Mouse (Mus musculus) MEL (cell line): ENCODE results near the gene Cdyl. TPM values are rescaled to one million over a fixed set of nuclear protein-coding genes. Genes with fewer than 3 reads are reported as not detected.

ENCODE experiments used
- DNase-seq: peaks from one replicate; pipeline ENCODE4 v3.0.0; 2011; ENCODE audit warnings: low read depth, low spot score
- H3K27ac ChIP-seq: 2 replicates; pipeline ENCODE4 v1.5.1; 2012; ENCODE audit warnings: low read depth, mild to moderate bottlenecking, control low read depth, low read length, moderate library complexity; ENCODE audit not compliant: control insufficient read depth
- H3K27me3 ChIP-seq, 2 experiments: fragments of 150-350 bp in 1 of 2; sonication (generic) in 1 of 2; 2 replicates each; pipeline ENCODE4 v1.6.1; 2012; ENCODE audit warnings: low read length in 2 of 2, mild to moderate bottlenecking in 2 of 2, improper control_type of control experiment in 1 of 2, moderate library complexity in 1 of 2; ENCODE audit not compliant: insufficient read depth in 2 of 2, control insufficient read depth in 1 of 2
- H3K36me3 ChIP-seq, 2 experiments: 2 replicates each; pipeline ENCODE4 v1.6.1; 2012 to 2014; ENCODE audit warnings: low read length in 2 of 2, improper control_type of control experiment in 1 of 2, inconsistent platforms in 1 of 2, mild to moderate bottlenecking in 1 of 2; ENCODE audit not compliant: insufficient read depth in 2 of 2, control insufficient read depth in 1 of 2
- H3K4me1 ChIP-seq, 2 experiments: fragments of 150-350 bp in 1 of 2; sonication (generic) in 1 of 2; 2 replicates each; pipeline ENCODE4 v1.6.1; 2012; ENCODE audit warnings: low read length in 2 of 2, improper control_type of control experiment in 1 of 2, mild to moderate bottlenecking in 1 of 2; ENCODE audit not compliant: insufficient read depth in 2 of 2, control insufficient read depth in 1 of 2
- H3K4me3 ChIP-seq, 2 experiments: fragments of 150-350 bp in 1 of 2; sonication (generic) in 1 of 2; 2 replicates each; pipeline ENCODE4 v1.5.1; 2012; ENCODE audit warnings: low read depth in 2 of 2, low read length in 2 of 2, mild to moderate bottlenecking in 2 of 2, moderate library complexity in 2 of 2, control low read depth in 1 of 2, improper control_type of control experiment in 1 of 2; ENCODE audit not compliant: control insufficient read depth in 1 of 2, insufficient read depth in 1 of 2
- H3K79me2 ChIP-seq: 2 replicates; pipeline ENCODE4 v1.6.1; 2012; ENCODE audit warnings: mild to moderate bottlenecking, low read length, moderate library complexity; ENCODE audit not compliant: control insufficient read depth, poor library complexity, insufficient read depth
- H3K9ac ChIP-seq: 2 replicates; pipeline ENCODE4 v1.6.1; 2012; ENCODE audit warnings: low read depth, mild to moderate bottlenecking, control low read depth, low read length, moderate library complexity; ENCODE audit not compliant: control insufficient read depth, poor library complexity, severe bottlenecking
- H3K9me3 ChIP-seq: fragments of 150-350 bp; sonication (generic); replicated peaks from 2 replicates; pipeline ENCODE4 v1.6.1; 2012; ENCODE audit warnings: mild to moderate bottlenecking, low read length, improper control_type of control experiment, moderate library complexity; ENCODE audit not compliant: insufficient read depth
- BHLHE40 ChIP-seq: IDR thresholded peaks from 2 replicates; pipeline ENCODE4 v1.6.1; 2012; ENCODE audit warnings: low read depth, mild to moderate bottlenecking, inconsistent platforms, low read length, improper control_type of control experiment, borderline replicate concordance
- CHD2 ChIP-seq: IDR thresholded peaks from 2 replicates; pipeline ENCODE4 v1.6.1; 2011; ENCODE audit warnings: low read length, improper control_type of control experiment
- CTCF ChIP-seq, 3 experiments: IDR thresholded peaks in 2 of 3; conservative IDR thresholded peaks in 1 of 3; 2 replicates each; pipeline ENCODE4 v1.5.1; 2011 to 2012; ENCODE audit warnings: low read length in 3 of 3, low read depth in 2 of 3, mild to moderate bottlenecking in 2 of 3, improper control_type of control experiment in 1 of 3, inconsistent platforms in 1 of 3, mixed read lengths in 1 of 3, moderate library complexity in 1 of 3; ENCODE audit not compliant: control insufficient read depth in 1 of 3, insufficient read depth in 1 of 3, poor library complexity in 1 of 3, severe bottlenecking in 1 of 3
- E2F4 ChIP-seq: IDR thresholded peaks from 2 replicates; pipeline ENCODE4 v1.6.1; 2011; ENCODE audit warnings: low read depth, low read length, improper control_type of control experiment, borderline replicate concordance
- ELF1 ChIP-seq: IDR thresholded peaks from 2 replicates; pipeline ENCODE4 v1.6.1; 2014; ENCODE audit warnings: low read depth, mild to moderate bottlenecking, inconsistent platforms, low read length, improper control_type of control experiment, moderate library complexity
- MAFK ChIP-seq: IDR thresholded peaks from 2 replicates; pipeline ENCODE4 v1.6.1; 2011; ENCODE audit warnings: low read depth, mild to moderate bottlenecking, low read length, improper control_type of control experiment, borderline replicate concordance
- MEF2A ChIP-seq: IDR thresholded peaks from 2 replicates; pipeline ENCODE4 v1.6.1; 2014; ENCODE audit warnings: low read depth, mild to moderate bottlenecking, inconsistent platforms, low read length, improper control_type of control experiment; ENCODE audit not compliant: poor library complexity, insufficient replicate concordance, severe bottlenecking; ENCODE audit errors: extremely low read depth
- POLR2AphosphoS2 ChIP-seq: IDR thresholded peaks from 2 replicates; pipeline ENCODE4 v1.6.1; 2011; ENCODE audit warnings: low read length, improper control_type of control experiment
- SIN3A ChIP-seq: IDR thresholded peaks from 2 replicates; pipeline ENCODE4 v1.6.1; 2012; ENCODE audit warnings: low read length, improper control_type of control experiment, inconsistent platforms
- SMC3 ChIP-seq: IDR thresholded peaks from 2 replicates; pipeline ENCODE4 v1.6.1; 2011; ENCODE audit warnings: low read depth, low read length, improper control_type of control experiment
- TAL1 ChIP-seq: IDR thresholded peaks from 2 replicates; pipeline ENCODE4 v1.6.1; 2012; ENCODE audit warnings: mild to moderate bottlenecking, inconsistent platforms, low read length, moderate library complexity, mixed read lengths
- TCF12 ChIP-seq: IDR thresholded peaks from 2 replicates; pipeline ENCODE4 v1.6.1; 2014; ENCODE audit warnings: low read depth, mild to moderate bottlenecking, inconsistent platforms, low read length, improper control_type of control experiment, moderate library complexity
- ZKSCAN1 ChIP-seq: IDR thresholded peaks from 2 replicates; pipeline ENCODE4 v1.6.1; 2012; ENCODE audit warnings: low read depth, mild to moderate bottlenecking, inconsistent platforms, low read length, improper control_type of control experiment, moderate library complexity
- polyA plus RNA-seq, 2 experiments: library from polyadenylated mRNA; stranded (reverse) in 1 of 2; unstranded in 1 of 2; fragments of >175 nt in 1 of 2; fragments of >200 nt in 1 of 2; gene quantifications; 2 replicates each; pipeline versions ENCODE4 v1.2.1 to v1.2.4; 2012; ENCODE audit warnings: low replicate concordance in 2 of 2, low read depth in 1 of 2; ENCODE audit not compliant: insufficient read length in 2 of 2, insufficient read depth in 1 of 2, missing spikeins in 1 of 2
- total RNA-seq: library from RNA; depleted of rRNA; stranded (reverse); fragments of 300-350 nt; gene quantifications from 2 replicates; pipeline ENCODE4 v1.2.3, GENCODE M21; 2012

Cdyl gene
- total and polyA plus RNA-seq, 3 experiments, result 8.9 to 32.2 TPM; not detected in 1

DNA sequence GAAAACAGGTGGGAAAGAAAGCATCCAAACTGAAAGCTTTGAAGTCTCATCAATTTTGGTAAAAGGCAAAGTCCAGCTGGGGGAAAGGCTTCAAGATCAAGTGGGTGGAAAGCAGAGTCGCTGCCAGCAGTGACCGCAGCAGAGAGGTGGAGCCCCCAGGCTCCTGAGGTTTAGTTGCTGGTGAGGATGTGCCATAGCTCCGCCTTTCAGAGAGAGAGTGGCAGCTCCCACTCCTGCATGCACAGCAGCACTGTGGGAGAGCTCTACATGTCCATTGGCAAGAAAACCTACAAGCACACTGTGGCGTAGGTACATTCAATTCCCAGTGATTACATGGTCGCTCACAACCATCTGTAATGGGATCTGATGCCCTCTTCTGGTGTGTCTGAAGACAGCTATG is 219.4 kb downstream of the Cdyl start:
- no peaks in the 10 kb centered on the region for H3K4me1 ChIP-seq
- DNase-seq, result no peak
- no peaks in the 10 kb centered on the region for H3K9me3 ChIP-seq
- H3K27me3 ChIP-seq, result no peaks in the 10 kb centered on the region
- no peaks in the 10 kb centered on the region for H3K36me3 ChIP-seq
- no peaks in the 10 kb centered on the region for H3K79me2 ChIP-seq
- H3K27ac ChIP-seq, result no peak overlapping the region
- no peak overlapping the region for H3K4me3 ChIP-seq
- H3K9ac ChIP-seq, result no peak overlapping the region
- TF ChIP-seq POLR2AphosphoS2, result no peak
- peak; percentile 5; the same call in 1 of the 2 replicates for TF ChIP-seq SMC3
- TF ChIP-seq CTCF (IDR thresholded peaks at IDR 0.05 in 2 of 3, conservative IDR thresholded peaks at IDR 0.05 in 1 of 3; ENCODE audit: control insufficient read depth in 1 of 3, insufficient read depth in 1 of 3, low read depth in 2 of 3, low read length in 3 of 3, poor library complexity in 1 of 3, severe bottlenecking in 1 of 3), result no peak

DNA sequence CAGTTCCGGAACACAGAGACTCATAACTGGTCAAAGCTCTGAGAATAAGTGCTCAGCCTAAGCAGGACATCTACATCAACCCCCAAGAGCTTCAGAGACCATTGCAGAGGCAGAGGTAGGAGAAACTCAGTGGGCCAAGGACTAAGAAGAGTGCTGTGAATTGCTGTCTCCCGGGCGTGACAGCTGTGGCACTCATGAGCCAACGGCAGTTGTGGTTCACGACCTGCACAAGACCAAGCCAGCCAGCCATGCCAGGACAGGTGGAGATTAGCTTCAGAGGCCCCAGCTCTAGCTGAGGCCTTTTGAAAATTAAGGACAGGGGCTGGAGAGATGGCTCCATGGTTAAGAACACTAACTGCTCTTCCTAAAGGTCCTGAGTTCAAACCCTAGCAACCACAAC is 219.9 kb downstream of the Cdyl start:
- Histone ChIP-seq H3K4me3 (no peak overlapping the region), H3K27ac (no peak overlapping the region), H3K27me3 (no peaks in the 10 kb centered on the region), H3K9me3 (no peaks in the 10 kb centered on the region), H3K9ac (no peak overlapping the region), H3K4me1 (no peaks in the 10 kb centered on the region), H3K36me3 (no peaks in the 10 kb centered on the region), H3K79me2 (no peaks in the 10 kb centered on the region)
- no peak for DNase-seq
- TF ChIP-seq CTCF (IDR thresholded peaks at IDR 0.05 in 2 of 3, conservative IDR thresholded peaks at IDR 0.05 in 1 of 3; ENCODE audit: control insufficient read depth in 1 of 3, insufficient read depth in 1 of 3, low read depth in 2 of 3, low read length in 3 of 3, poor library complexity in 1 of 3, severe bottlenecking in 1 of 3) (no peak), BHLHE40 (no peak), ELF1 (no peak), POLR2AphosphoS2 (no peak), SMC3 (no peak), ZKSCAN1 (no peak), MAFK (no peak), E2F4 (no peak), CHD2 (no peak), TCF12 (no peak), MEF2A (no peak), SIN3A (no peak)

DNA sequence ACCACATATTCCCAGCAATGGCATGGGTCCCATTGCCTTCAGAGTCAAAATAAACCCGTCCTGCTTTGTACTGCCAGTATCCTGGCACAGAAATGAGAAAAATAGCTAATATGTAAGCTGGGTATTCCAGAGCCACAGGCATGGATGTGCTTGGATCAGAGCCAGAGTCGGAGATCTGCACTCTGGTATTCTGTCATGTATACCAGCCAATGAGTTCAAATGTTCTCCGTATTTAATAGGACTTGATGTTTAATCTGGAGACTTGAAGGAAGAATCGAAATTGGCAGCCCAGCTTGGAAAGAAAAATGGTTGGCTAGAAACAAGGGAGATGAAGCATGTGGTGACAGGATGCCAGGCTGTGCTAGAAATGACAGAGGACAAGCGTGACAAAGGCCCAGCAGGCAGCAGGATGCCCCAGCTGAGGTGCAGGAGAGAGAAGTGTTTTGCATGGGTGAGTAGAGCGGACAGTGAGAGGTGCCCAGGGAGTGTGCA is 221.0 kb downstream of the Cdyl start:
- no peaks in the 10 kb centered on the region for H3K27me3 ChIP-seq
- no peak overlapping the region for H3K27ac ChIP-seq
- no peak overlapping the region for H3K4me3 ChIP-seq
- no peaks in the 10 kb centered on the region for H3K79me2 ChIP-seq
- no peaks in the 10 kb centered on the region for H3K36me3 ChIP-seq
- H3K9me3 ChIP-seq, result no peaks in the 10 kb centered on the region
- no peak for DNase-seq
- no peak for TF ChIP-seq TAL1
- no peaks in the 10 kb centered on the region for H3K4me1 ChIP-seq
- no peak overlapping the region for H3K9ac ChIP-seq
